Mouse (Mus musculus): ENCODE results near the gene Cela2a. TPM values are rescaled to one million over a fixed set of nuclear protein-coding genes. Genes with fewer than 3 reads are reported as not detected.

The Cela2a gene
- total RNA-seq, 2 experiments from 2014 or later: not detected

DNA sequence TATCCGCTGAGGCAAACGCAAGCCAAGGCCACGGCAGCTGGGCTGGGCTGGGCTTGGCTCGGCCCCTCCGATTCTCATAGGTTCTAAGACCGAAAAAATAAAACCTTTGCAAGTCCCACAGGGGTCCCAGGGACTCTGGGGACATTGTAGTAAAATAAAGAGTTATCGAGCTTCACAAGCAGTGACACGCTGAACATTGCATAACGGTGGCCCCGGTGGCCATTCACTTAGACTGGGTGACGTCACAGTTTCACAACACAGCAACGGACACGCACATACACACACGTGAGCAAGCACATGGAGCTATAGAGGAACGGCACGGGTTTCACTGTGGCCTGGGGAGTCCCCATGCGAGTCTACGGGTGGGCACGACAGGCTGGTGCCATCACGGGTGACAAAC is 32.5 kb upstream of the Cela2a start:
- no peak for DNase-seq

DNA sequence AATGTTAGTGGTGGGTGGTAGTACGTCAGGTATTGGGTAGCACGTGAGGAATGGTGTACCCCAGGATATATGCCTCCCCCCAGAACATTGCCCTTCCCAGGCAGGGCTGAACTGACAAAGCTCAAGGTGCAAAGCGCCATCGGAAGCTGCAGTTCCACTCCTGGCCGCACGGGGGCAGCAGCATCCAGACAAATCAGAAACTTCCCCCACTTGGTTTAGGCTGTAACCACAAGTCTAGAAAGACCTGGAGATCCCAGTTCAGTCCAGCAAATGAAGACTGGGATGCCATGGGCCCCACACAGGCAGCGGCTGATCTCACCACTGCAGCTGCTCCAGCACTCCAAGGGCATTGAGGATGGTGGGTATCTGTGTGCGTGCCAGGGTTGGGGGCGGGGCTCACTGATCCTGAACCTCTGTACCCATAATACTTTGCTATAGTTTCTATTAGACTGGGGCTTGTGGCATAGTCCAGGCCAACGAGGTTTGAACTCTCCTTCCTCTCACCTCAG is 31.5 kb upstream of the Cela2a start:
- DNase-seq: peak; percentile 79 to 86

DNA sequence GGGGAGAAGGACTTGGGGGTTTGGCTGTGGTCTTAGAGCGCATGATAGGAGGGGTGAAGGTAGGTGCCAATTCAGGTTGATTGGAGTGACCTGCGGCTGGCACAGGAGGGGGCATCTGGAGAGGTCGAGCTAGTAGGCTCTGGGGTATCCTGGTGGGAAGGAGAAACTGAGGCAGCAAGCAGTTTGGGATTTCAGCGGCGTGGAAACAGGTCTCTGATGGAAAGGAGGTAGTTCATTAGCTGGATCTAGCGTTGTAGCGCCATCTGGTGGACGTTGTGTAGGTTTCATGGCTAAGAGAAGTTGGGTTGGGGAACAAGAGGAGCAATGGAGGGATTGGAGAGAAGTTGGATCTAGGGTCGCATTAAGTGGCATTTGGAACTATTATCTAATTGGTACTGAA is 27.5 kb upstream of the Cela2a start:
- peak; percentile 59 to 74 for DNase-seq

DNA sequence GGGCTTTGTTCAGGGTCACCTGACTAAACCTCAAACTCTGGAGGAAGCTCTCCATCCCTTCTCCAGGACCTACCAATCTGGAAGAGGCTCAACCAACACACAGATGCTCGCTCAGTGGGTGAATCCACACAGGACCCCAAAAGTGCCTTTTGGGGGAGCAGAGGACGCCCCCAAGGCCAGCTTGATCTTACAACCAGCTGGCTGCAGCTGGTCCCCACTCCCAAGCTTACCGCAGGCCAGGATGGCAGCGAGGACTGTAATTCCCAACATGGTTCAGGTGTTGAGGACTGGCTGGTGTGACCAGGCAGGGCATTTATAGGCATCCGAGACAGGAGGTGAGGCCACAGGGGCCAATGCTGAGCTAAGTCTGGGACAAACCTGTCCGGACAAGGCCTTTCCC is 20.0 kb upstream of the Cela2a start, which contains the start of gene Ctrc:
TSS of gene Ctrc (minus strand) at position 361 of the 400 bp plus-strand sequence.
- DNase-seq: no peak

DNA sequence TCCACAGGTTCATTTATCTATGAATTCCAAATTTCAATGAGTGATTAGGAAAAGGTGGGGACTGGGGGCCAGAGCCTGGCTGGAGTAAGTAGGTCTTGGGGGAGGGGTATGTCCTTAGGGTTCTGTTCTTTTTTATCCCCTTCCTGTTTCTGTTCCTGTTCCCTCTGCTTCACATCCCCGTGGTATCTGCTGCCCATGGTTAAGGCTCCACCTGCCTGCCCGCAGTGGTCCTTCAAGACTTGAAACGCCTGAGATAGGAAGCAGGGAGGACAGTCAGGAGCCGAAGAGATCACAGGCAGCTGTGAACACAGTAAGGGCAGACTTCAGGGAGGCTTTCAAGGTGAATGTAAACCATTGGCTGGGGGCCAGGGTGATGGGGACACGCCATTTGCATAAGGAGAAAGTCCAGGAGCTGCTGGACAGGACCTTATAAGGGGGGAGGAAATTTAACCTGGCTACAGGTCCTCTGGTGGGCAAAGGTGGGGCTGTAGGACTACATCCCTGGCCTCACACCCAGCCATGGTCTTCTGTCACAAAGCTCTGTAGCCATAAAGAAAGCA is 8.7 kb upstream of the Cela2a start:
- no peak for DNase-seq

DNA sequence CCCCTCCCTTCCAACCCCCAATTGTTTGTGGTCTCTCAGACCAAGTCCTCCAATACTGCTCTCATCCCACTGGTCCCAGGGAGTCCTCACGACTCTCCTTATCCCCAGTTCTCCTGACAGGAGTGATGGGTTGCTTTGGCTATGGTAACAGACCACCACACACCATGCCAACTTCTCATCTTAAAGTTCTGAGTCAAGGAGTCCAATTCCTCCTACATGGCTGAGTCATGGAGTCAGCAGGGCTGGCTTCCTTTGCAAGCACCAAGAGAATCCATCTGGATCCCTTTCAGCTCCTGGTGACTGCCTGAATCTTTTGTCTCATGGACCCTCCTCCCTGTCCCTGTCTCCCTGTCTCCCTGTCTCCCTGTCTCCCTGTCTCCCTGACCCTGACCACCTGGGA is 8.0 kb upstream of the Cela2a start:
- DNase-seq: no peak

DNA sequence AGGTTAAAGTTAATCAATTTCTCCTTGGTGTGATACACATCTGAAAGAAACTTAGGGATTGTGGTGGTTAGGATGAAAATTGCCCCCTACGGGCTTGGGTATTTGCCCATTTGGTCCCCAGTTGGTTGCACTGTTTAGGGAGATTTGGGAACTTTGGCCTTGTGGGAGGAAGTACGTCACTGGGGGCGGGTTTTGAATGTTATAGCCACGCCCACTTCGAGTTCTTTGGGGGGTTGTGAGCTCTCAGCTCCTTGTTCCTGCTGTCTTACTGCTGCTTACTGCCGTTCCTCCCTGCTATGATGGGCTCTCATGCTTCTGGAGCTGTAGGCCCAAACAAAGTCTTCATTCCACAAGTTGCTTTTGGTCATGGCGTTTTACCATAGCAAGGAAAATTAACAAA is 5.4 kb upstream of the Cela2a start:
- DNase-seq: no peak

DNA sequence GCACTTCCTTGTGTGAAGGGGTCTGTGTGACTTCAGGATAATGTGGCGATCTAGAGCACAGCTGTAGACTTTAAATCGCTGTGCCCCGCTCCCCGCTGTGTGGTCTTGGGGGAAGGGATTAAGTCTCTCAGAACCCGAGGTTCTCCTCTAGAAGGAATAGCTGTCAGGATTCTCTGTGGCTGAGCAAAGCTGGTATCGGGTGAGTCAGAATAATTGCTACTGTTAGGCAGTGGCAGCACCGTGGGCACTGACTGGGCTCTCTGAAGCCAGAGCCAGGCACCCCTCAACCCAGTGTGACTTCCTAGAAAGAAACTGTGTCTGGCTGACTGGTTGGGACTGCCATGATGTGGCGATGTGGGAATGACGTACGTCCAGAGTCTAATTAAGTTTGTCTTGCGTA is 4.4 kb upstream of the Cela2a start:
- DNase-seq: no peak

DNA sequence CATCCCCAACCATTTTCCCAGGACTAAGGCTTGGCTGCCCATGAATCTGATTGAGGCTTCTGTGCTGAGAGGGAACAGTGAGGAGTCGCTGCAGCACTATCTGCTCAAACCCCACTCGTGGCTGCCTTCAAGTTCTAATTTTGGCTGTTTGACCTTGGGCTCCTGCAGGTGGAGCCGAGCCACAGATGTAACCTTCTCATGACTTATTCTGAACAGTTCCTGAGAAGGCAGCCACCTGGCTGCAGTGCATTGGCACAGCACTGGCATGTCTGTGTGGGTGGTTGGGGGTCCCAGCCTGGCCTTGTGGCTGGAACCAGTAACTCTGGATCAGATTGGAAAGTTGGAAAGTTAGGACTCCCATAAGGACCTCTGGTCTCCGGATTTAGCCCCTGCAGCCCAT is 2.2 kb upstream of the Cela2a start:
- DNase-seq: no peak

DNA sequence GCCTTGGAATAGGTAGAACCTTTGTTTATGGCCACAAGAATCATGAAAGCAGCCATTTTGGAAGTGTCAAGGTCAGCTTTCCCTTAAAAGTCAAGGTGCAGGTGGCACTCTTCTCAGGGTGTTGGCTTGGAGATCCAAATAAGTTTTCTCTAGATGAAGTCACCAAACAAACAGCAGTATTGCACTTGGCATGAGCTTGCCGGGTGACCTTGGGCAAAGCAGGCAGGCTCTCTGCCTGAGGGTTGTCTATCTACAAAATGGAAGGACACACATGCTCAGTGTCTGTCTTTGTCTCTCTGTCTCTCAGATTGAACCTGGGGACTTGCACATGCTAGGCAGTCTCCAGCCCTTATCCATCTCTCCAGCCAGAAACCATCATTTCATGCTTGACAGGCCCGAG is 1.4 kb upstream of the Cela2a start:
- peak; percentile 65 to 66 for DNase-seq

DNA sequence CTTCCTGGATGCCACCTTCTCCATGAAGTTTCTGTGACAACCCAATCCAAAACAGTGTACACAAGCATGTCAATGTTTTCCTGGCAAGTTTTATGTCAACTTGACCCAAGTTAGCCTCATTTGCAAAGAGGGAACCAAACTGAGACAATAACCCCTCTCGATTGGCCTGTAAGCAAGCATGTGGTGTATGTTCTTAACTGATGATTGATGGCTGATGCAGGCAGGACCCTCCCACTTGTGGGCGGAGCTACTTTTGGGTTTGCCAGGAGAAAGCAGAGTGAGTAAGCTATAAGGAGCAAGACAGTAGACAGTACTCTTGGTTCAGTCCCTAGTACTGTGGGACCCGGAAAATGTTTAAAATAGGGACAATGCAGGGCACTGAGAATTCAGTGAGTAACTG is 3.0 kb downstream of the Cela2a start:
- DNase-seq: no peak

DNA sequence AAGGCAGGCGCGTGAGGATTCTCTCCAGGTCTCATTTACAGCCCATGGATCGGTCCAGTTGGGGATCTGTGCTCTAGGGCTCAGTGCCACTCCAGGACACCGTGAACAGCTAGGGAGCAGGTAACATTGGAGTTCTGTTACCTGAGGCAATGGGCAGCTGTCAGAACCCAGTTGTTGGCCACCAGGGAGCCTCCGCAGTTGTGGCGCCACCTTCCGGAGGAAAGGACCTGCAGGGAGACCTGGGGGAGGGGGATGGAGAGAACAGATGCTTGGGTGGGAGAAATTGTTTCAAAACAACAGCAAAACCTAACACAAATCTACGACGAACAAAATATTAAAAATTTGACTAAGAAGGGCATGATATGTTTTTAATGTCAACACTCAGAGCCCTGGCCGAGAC is 3.9 kb downstream of the Cela2a start:
- DNase-seq: peak; percentile 18 to 43

DNA sequence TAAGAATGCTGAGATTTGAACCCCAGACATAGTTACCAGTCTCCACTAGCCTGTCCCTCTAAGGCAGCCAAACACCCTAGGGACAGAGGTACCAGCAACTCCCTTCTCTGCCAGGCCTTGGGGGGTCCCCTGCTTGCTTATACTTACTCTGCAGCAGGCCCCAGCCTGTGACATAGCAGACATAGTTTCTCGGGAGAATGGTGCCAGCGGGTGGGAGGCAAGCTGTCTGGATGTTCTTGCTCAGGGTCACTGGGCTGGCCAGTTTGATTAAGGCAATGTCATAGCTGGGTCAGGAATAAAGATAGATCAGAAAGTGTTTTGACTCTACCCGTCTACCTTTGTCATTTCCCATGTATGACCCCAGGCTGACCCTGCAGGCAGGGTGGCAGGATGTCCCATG is 4.8 kb downstream of the Cela2a start:
- DNase-seq: peak in 1 of 2 experiments; percentile 55

DNA sequence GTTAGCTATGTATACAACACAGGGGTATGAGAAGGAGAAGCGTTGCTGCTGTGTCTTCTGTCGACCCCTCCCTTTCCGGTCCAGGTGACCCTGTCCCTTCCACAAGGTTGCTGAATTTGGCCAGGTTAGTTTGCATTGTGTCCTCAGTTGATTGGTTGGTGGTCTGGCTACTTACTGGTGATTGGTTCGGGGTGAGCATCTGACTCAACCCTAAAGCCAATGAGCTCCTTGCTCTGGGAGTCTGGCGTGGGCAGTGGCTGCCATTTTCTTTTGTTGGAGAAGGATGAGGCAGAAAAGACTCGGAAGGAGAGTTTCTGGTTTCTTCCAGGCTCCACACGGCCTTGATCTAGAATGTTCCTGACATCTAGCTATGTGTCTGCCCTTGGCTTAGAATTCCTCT is 6.6 kb downstream of the Cela2a start:
- DNase-seq: no peak

DNA sequence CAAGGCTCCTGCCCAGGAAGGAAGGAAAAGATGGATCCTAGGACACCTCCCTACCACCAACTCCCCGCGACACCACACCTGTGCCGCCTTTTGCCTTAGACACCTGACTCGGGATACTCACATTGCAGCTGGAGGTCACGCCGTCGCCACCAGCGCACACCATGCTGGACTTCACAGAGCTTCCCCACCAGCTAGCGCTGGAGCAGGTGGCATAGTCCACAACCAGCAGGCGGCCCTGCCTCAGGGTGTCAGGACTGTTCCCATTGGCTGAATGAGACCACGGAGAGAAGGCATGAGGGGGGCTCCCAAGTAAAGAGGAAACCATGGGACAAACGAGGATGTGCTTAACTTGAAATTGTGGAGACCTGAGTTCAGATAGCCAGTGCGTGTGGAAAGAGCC is 7.1 kb downstream of the Cela2a start:
- no peak for DNase-seq

DNA sequence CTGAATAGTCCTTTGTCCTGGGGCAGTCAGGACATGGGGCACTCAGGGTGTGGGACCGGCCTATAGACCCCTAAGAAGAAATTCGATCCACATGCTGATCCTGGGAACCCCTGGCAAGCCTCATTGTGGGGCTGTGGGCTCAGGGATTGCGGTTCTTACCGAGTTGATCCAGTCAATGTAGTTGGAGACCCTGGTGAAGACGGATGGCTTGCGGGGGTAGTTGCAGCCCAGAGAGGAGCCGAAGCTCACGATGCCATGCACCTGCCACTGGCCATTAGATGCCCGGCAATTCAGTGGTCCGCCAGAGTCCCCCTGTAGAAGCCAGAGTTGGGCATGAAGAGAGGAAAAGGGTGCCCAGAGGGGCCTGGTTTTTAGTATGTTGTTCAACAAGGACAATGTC is 8.3 kb downstream of the Cela2a start:
- DNase-seq: no peak

DNA sequence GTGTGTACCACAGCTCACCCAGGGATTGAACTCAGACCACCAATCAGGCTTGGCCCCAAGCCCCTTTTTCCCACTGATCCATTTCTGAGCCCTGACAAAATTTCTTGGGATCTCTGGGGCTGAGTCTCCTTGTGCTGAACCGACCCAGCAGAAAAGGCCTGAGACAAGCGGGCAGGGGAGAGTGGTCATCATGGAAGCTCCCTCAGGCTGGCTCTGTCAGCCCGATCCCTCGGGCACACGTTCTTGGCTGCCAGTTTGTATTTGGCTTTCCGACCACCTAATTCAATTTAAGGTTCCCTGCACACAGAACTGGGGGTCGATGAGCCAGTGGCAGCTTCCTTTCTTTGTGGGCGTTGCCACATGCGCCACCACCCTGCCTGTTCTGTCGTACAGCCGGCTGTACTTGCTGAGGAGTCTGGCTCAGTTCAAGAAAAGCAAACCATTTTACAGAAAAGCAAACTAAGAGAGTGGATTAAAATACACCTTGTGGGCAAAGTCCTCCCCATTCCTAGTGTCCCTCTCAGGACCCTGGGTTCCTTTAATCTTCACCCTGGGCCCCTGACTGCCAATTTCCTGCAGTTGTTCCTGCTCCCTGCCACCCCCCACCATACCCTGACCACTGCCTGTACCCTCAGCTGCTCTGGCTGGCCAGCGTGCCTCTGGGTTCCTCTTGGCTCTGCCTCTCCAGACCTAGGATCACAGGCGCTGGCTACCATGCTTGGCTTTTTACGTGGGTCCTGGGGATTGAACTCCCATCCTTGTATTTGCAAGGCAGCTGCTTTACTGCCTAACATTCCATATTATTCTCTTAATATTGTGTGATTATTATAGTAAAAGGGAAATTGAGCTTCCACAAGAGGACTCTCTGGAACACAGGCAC is 8.9 kb downstream of the Cela2a start:
- no peak for DNase-seq

DNA sequence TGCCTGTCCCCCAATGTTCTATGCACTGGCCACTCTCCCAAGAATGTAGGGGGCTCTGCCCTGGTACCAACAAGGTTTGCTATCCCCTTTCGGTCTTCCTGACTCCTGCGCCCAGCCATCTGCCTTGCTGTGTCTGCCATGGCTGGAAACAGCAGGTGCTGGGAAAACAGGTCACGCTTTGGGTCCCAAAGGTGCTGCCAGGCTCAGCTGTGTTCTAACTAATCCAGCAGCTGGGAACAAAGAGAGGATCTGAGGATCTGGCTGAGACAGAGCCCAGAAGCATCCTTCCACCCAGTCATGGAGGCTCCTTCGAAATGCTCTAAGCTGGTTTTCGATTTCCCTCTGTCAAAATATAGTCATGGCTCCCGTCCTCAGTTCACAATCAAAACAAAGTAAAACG is 9.7 kb downstream of the Cela2a start:
- DNase-seq: no peak

DNA sequence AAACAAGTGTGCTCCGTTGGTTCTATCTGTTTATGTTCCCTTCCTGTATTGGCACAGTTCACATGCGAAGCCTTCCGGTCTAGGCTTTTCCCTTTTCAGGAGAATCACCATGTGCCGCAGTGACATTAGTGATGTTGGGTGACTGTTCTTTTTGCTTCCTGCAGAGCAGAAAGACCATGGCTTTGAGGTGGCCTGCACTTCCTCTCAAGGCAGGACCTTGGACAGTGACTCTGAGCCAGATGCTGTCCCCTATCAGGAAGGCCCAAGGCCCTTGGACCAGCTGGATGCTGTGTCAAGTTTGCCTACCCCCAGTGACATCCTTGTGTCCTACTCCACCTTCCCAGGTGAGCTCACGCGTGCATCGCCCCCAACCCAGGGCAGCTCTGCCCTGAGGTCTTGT is 14.6 kb downstream of the Cela2a start:
- no peak for DNase-seq

DNA sequence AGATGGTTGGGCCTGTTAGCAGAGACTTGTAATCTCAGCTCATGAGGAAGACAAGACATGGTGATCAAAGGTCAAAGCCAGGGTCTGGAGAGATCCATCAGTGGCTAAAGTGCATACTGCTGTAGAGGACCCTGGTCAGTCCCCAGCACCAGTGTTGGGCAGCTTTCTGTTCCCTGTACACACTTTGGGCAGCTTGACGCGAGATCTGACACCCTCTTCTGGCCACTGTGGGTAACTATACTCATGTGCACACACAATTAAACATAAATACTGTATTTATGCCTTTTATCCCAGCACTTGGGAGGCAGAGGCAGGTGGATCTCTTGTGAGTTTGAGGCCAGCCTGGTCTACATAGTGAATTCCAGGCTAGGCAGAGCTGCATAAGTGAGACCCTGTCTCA is 15.0 kb downstream of the Cela2a start:
- DNase-seq: no peak

DNA sequence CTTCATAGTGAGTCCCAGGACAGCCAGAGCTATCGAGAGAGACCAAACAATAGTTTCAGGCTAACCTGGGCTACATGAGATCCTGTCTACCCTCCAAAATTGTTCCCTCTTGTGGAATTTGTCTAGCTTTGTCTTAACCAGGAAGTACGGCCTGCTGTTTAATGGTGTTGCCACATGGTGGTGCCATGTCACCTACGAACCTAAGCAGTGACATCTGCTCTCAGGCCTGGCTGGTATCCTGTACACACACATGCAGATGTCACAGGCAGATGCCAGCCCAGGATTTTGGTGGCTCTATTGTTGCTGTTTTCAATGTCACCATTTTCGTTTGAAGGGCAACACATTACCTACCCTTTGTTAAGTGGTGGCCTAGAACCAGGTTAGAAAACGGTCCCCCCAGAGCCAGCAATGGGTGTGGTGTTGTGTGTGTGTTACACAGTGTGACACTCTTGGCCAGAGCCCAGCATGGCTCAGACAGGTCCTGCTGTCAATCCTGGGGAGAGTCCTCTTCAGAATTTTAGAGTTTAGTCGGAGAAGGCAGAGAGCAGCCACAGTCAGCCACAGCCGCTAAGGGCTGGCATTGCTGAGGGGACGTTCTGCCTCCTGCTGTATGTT is 16.0 kb downstream of the Cela2a start:
- DNase-seq: peak; percentile 41

DNA sequence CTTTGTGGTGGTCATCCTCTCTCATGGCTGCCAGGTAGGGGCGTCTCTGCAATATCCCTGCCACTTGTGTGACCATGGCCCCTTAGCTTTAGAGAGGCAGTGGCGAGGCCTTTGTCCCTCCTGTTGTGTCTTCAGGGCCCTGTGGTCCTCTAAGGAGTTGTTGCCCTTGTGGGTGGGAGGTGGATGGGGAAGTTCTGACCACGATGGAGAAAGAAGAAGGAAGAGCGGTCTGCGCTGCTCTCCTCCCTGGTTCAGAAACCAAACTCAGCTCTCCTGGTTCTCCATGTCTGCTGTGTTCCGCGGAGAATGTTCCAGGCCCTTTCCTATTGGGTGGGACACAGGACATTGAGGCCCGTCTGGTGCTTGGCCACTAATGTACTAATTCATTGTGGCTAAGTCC is 20.1 kb downstream of the Cela2a start:
- no peak for DNase-seq

DNA sequence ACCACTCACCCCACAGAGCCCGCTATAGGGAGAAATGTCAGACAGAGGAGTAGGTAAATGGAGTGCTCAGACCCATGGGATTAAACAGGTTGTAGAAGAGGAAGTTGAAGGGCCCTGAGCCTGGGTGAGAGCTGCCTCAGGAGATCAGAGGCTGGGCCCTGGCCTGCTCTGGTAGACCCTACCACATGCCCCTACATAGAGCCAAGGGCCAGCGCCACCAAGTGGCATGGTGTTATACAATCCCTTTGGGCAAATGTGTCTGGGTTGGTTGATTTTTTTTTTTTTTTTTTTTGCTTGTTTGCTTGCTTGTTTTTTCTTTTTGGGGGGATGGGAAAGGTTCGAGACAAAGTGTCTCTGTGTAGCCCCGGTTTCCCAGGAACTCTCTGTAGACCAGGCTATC is 21.9 kb downstream of the Cela2a start:
- DNase-seq: no peak

All from adrenal gland, postnatal 36 days (tissue).